Mouse (Mus musculus) embryonic facial prominence, embryonic 11.5 days (tissue): ENCODE data around the gene Tex52. TPM values are rescaled to one million over a fixed set of nuclear protein-coding genes. Genes with fewer than 3 reads are reported as not detected.

Source experiments
- ATAC-seq: fragments of 200-750 bp; cut with Nextera tagmentation; replicated peaks from 2 replicates; pipeline ENCODE4 v1.8.0; 2017; ENCODE audit warnings: low read depth; ENCODE audit not compliant: insufficient number of reproducible peaks, low FRiP score, low TSS enrichment
- DNase-seq: peaks from one replicate; pipeline ENCODE4 v3.0.0-alpha.2; 2015; ENCODE audit warnings: low spot score
- H3K27ac ChIP-seq: fragments of 300-500 bp; sonication (generic); replicated peaks from 2 replicates; pipeline ENCODE4 v1.5.1; 2014; ENCODE audit warnings: mild to moderate bottlenecking, low read depth, low read length, control low read depth
- H3K27me3 ChIP-seq: fragments of 300-500 bp; sonication (generic); 2 replicates; pipeline ENCODE4 v1.6.1; 2014; ENCODE audit warnings: mild to moderate bottlenecking, low read length, moderate library complexity, mixed read lengths; ENCODE audit not compliant: control insufficient read depth, insufficient read depth
- H3K36me3 ChIP-seq: fragments of 300-500 bp; sonication (generic); replicated peaks from 2 replicates; pipeline ENCODE4 v1.6.1; 2014; ENCODE audit warnings: low read depth, mild to moderate bottlenecking, low read length, moderate library complexity, mixed read lengths; ENCODE audit not compliant: control insufficient read depth, insufficient read depth
- H3K4me1 ChIP-seq: fragments of 300-500 bp; sonication (generic); 2 replicates; pipeline ENCODE4 v1.6.1; 2014; ENCODE audit warnings: low read length, mixed read lengths; ENCODE audit not compliant: control insufficient read depth, insufficient read depth
- H3K4me2 ChIP-seq: fragments of 300-500 bp; sonication (generic); 2 replicates; pipeline ENCODE4 v1.6.1; 2014; ENCODE audit warnings: low read depth, mild to moderate bottlenecking, control low read depth, low read length, moderate library complexity
- H3K4me3 ChIP-seq: fragments of 300-500 bp; sonication (generic); 2 replicates; pipeline ENCODE4 v1.5.1; 2014; ENCODE audit warnings: low read depth, low read length, control low read depth
- H3K9ac ChIP-seq: fragments of 300-500 bp; sonication (generic); replicated peaks from 2 replicates; pipeline ENCODE4 v1.6.1; 2014; ENCODE audit warnings: mild to moderate bottlenecking, control low read depth, low read length
- H3K9me3 ChIP-seq: fragments of 300-500 bp; sonication (generic); replicated peaks from 2 replicates; pipeline ENCODE4 v1.6.1; 2016; ENCODE audit warnings: mild to moderate bottlenecking, low read length, inconsistent platforms, mixed read lengths; ENCODE audit not compliant: control insufficient read depth
- WGBS: fragments of 180-500 bp; shearing (Covaris S2); extraction: QIAGEN DNeasy Blood & Tissue Kit; methylation state at CpG from one replicate; pipeline ENCODE4 v1.1.7; 2014; 5-methylcytosine and 5-hydroxymethylcytosine counted together
- polyA plus RNA-seq: library from polyadenylated mRNA; unstranded; fragments of >200 nt; fragmentation: Nextera tagmentation; extraction: Ambion mirVana; gene quantifications from 2 replicates; pipeline ENCODE4 v1.2.1, GENCODE M21; 2014

Tex52 gene
- polyA plus RNA-seq, 1 experiment from 2014 or later, result 0.36 TPM

DNA sequence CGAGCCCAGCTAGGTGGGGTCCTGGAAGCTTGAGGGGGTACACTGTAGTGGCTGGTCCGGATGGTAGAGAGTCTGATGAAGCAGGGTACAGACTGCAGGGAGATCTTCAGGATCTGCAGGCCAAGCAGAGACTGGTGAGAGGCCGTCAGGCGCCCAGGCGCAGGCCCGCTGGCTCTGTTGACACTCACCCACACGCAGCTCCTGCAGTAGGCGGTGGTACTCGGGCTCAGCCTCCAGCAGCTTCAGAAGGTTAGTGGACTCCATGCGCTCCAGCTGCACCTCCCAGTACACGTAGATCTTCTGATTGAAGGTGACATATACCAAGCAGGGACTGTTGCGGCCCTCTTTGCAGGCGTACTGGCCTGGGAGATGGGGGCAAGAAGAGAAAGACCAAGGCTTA is 35.0 kb downstream of the Tex52 start:
- Histone ChIP-seq H3K9ac (no peak overlapping the region), H3K27me3 (no peaks in the 10 kb centered on the region), H3K4me1 (no peaks in the 10 kb centered on the region), H3K36me3 (no peaks in the 10 kb centered on the region; the same call in 1 of the 2 replicates), H3K27ac (no peak overlapping the region), H3K9me3 (no peaks in the 10 kb centered on the region), H3K4me2 (no peak overlapping the region), H3K4me3 (no peak overlapping the region)
- no peak for ATAC-seq
- 91% methylated on average over 13 of the region's 13 CpGs for WGBS
- no peak for DNase-seq

DNA sequence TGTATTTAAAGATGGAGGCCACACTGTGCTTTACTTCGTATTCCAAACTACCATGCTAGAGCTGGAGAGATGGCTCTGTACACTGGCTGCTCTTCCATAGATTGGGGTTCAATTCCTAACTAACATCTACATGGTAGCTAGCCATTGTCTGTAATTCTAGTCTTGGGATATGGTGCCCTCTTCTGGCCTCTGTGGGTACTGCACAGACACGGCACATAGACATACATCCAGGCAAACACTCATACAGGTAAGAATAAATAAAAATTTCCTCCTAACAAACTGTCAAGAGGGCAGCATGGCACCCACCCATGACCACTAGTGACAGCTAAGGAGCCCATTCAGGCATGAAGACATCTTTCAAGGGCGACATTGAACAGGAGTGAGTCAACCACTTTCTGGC is 35.9 kb downstream of the Tex52 start:
- Histone ChIP-seq H3K4me1 (no peaks in the 10 kb centered on the region), H3K27me3 (no peaks in the 10 kb centered on the region), H3K36me3 (no peaks in the 10 kb centered on the region; the same call in 1 of the 2 replicates), H3K9ac (no peak overlapping the region), H3K27ac (no peak overlapping the region), H3K4me3 (no peak overlapping the region), H3K9me3 (no peaks in the 10 kb centered on the region), H3K4me2 (no peak overlapping the region)
- peak; percentile 79 for DNase-seq
- 19% methylated on average over 3 of the region's 3 CpGs for WGBS
- ATAC-seq, result peak; percentile 14

DNA sequence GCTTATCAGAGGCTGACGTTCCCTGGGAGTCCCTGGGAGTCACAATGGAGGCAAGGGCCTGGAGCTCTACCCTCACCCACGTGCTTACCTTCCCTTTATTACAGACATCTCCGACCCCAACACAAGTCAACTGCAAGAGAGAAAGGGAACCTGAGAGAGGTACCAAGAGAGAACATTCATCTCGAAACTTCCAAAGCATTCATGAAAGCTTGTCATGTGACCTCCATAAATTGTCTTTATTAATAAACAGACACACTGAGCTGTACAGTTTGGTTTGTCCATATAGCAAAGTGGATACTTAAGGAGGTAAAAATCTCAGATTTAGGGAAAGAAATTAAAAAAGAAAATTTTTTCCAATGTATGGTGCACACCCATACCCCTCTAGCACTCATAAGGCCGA is 40.9 kb downstream of the Tex52 start:
- Histone ChIP-seq H3K27me3 (no peaks in the 10 kb centered on the region), H3K27ac (no peak overlapping the region), H3K4me3 (no peak overlapping the region), H3K9ac (no peak overlapping the region), H3K9me3 (no peaks in the 10 kb centered on the region), H3K4me2 (no peak overlapping the region), H3K36me3 (no peaks in the 10 kb centered on the region), H3K4me1 (no peaks in the 10 kb centered on the region)
- no peak for ATAC-seq
- no peak for DNase-seq
- WGBS, result 91% methylated on average over 5 of the region's 5 CpGs

DNA sequence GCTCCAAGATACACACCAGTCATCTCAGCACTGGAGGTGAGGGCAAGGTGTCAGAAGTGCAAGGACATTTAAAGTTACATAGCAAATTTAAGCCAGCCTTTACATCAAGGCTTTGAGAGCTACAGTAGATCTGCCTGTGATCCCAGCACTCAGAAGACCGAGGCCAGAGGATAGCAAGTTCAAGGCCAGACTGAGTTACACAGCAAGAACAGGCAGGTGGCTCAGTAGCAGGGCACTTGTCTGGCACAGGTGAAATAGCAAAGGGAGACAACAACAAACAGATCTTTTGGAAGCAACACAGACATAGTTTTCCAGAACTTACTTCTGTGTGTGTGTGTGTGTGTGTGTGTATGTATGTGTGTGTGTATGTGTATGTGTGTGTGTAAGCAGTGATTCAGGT is 42.8 kb downstream of the Tex52 start:
- no peak overlapping the region for H3K4me3 ChIP-seq
- H3K9me3 ChIP-seq, result no peaks in the 10 kb centered on the region
- 91% methylated on average over 1 of the region's 1 CpGs for WGBS
- H3K36me3 ChIP-seq, result no peaks in the 10 kb centered on the region
- no peak for DNase-seq
- no peaks in the 10 kb centered on the region for H3K4me1 ChIP-seq
- no peak overlapping the region for H3K4me2 ChIP-seq
- no peak overlapping the region for H3K9ac ChIP-seq
- no peak for ATAC-seq
- H3K27ac ChIP-seq, result no peak overlapping the region
- H3K27me3 ChIP-seq, result no peaks in the 10 kb centered on the region

DNA sequence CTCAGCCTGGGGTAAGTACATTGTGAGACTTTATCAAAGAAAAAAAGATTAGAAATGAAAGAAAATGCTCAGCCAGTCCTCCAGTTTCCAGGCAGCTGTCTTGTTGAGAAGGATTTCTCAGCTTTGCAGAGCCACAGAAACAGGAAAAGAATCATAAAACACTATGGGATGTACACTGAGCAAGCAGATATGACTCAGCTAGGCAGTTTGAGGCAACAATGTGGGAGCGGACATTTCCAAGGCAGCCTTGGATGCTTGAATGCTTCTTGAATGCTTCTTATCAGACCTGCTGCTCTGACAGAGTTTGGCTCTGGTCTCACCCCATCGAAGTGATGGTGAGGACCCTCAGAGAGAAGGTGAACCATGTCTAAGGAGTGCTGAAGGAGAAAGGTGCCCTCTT is 45.8 kb downstream of the Tex52 start:
- no peak for DNase-seq
- Histone ChIP-seq H3K27me3 (no peaks in the 10 kb centered on the region), H3K9ac (no peak overlapping the region), H3K36me3 (no peaks in the 10 kb centered on the region), H3K4me2 (no peak overlapping the region), H3K4me1 (no peaks in the 10 kb centered on the region), H3K4me3 (no peak overlapping the region), H3K27ac (no peak overlapping the region), H3K9me3 (no peaks in the 10 kb centered on the region)
- 93% methylated on average over 2 of the region's 2 CpGs for WGBS
- no peak for ATAC-seq

DNA sequence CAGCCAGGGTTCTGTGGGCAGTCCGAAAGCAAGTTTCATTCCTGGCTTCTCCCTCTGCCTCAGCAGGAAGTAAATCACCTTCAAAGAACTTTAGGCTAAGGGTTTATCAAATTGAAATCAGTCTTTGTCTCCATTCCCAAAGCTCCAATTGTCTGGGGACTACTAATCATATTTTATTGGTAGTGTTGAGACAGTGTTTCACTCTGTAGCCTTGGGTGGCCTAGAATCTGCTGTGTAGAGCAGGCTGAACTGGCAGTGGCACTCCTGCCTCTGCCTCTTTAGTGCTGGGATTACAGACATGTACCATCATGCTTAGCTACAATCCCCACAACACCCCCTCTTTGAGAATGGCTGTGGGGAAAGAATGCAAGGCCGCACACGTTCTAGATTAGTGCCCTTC is 46.2 kb downstream of the Tex52 start:
- no peak overlapping the region for H3K9ac ChIP-seq
- H3K27ac ChIP-seq, result no peak overlapping the region
- H3K4me1 ChIP-seq, result no peaks in the 10 kb centered on the region
- H3K4me2 ChIP-seq, result no peak overlapping the region
- 95% methylated on average over 3 of the region's 3 CpGs for WGBS
- no peak overlapping the region for H3K4me3 ChIP-seq
- no peak for DNase-seq
- H3K27me3 ChIP-seq, result no peaks in the 10 kb centered on the region
- H3K36me3 ChIP-seq, result no peaks in the 10 kb centered on the region
- no peaks in the 10 kb centered on the region for H3K9me3 ChIP-seq
- ATAC-seq, result no peak

DNA sequence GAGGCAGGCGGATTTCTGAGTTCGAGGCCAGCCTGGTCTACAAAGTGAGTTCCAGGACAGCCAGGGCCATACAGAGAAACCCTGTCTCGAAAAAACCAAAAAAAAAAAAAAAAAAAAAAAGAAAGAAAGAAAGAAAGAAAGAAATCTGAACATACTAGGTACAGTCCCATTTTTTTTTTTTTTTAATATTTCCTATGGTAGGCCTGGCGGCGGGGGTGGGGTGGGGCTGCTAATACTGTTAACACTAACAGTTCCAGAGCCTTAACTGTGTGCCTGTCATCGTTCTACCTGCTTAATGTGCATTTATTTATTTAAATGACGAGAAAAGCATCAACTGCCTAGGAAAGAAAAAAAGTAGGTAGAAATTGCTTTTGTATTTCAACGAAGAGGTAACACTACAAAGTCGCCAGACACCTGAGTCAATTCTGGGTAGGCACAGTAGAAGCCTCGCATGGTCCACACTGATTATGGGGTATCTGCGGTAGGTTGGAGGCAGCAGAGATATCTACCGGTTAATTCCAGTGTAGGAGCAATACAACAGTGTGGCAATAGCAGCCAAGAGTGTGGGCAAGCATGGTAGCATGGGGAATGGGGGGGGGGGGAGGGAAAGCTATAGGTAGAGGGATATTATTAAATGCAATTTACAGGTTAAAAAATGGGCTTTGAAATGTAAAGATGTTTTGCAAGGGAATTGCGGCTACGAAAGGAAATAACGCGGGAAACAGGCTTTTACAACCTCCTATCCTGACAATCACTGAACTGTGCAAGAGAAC is 48.4 kb downstream of the Tex52 start:
- H3K36me3 ChIP-seq, result no peaks in the 10 kb centered on the region
- H3K27me3 ChIP-seq, result no peaks in the 10 kb centered on the region
- H3K9ac ChIP-seq, result peak overlapping the region; percentile 81
- no peak overlapping the region; the same call in 1 of the 2 replicates for H3K27ac ChIP-seq
- 50% methylated on average over 15 of the region's 16 CpGs for WGBS
- H3K4me1 ChIP-seq, result no peaks in the 10 kb centered on the region
- peak overlapping the region; percentile 46 for H3K4me2 ChIP-seq
- peak overlapping the region; percentile 54 for H3K4me3 ChIP-seq
- ATAC-seq (0 out of 2 replicates have a peak, but pooled peaks have one; percentile 32), DNase-seq (no peak)
- H3K9me3 ChIP-seq, result no peaks in the 10 kb centered on the region

DNA sequence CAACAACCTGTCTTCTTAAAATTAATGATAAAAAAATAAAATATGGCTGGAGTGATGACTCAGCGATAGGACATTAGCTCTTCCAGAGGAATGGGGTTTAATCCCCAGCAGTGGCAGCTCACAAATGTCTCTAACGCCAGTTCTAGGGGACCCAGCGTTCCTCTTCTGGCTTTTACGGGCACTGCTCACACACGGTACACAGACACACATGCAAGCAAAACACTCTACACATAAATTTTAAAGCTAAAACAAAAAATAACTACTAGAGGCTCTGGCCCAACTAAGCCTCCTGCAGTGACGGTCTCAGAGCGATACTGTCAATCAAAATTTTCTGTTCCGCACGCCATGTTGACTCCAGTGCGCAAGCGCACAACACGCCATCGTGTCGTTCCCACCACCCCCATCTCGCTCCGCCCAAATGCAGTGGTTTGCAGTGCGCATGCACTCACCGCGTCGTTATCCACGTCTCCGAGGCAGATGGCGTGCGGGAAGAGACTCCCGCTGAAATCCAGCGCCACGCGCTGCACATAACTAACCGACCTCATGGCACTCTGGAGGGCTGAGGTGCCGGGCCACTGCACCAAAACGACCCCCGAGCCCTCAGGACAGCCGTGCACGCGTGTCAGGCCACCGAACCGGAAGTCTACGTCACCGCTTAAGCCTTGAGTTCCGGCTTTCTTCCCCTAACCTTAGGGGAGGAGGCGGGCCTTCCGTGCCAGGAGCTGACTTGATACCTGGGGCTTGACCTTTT is 49.2 kb downstream of the Tex52 start, which contains the start of gene Itfg2:
Gene Itfg2 (minus strand): TSS at position 663 of the 751 bp plus-strand sequence.
- H3K27ac ChIP-seq, result peak within 1 kb of the TSS; percentile 87
- DNase-seq, result peak; percentile 97

More for the DNA sequence above, 49.2 kb downstream of the Tex52 start, which contains the start of gene Itfg2:
- ATAC-seq, result peak; percentile 91
- no peaks in the 10 kb centered on the region for H3K27me3 ChIP-seq
- H3K4me1 ChIP-seq, result no peaks in the 10 kb centered on the region
- under 1% methylated on average over 42 of the region's 42 CpGs for WGBS
- H3K9me3 ChIP-seq, result no peaks in the 10 kb centered on the region
- H3K36me3 ChIP-seq, result no peaks in the 10 kb centered on the region; the same call in 1 of the 2 replicates
- peak within 1 kb of the TSS; percentile 54 for H3K4me3 ChIP-seq
- H3K4me2 ChIP-seq, result peak within 1 kb of the TSS; percentile 46
- H3K9ac ChIP-seq, result peak within 1 kb of the TSS; percentile 81
